Mouse (Mus musculus) forebrain, embryonic 14.5 days (tissue): ENCODE results near the gene Scgb1b20. TPM values are rescaled to one million over a fixed set of nuclear protein-coding genes. Genes with fewer than 3 reads are reported as not detected.
"Not testable (repeated sequence)": the region's sequence is repeated elsewhere in the genome, so short reads cannot be mapped to it uniquely, and the experiment has no call there.

Experiments
- ATAC-seq: fragments of 200-750 bp; cut with Nextera tagmentation; 2 replicates; pipeline ENCODE4 v1.8.0; 2017; ENCODE audit warnings: mild to moderate bottlenecking, moderate library complexity
- DNase-seq: peaks from one replicate; pipeline ENCODE4 v3.0.0-alpha.2; 2015; ENCODE audit warnings: low spot score
- H3K27ac ChIP-seq: fragments of 300-500 bp; sonication (generic); 2 replicates; pipeline ENCODE4 v1.5.1; 2014; ENCODE audit warnings: low read depth, mild to moderate bottlenecking, control low read depth, low read length, moderate library complexity
- H3K27me3 ChIP-seq: fragments of 300-500 bp; sonication (generic); replicated peaks from 2 replicates; pipeline ENCODE4 v1.6.1; 2014; ENCODE audit warnings: low read length, control low read depth, mixed read lengths; ENCODE audit not compliant: control insufficient read depth, insufficient read depth
- H3K36me3 ChIP-seq: fragments of 300-500 bp; sonication (generic); 2 replicates; pipeline ENCODE4 v1.6.1; 2014; ENCODE audit warnings: low read length, control low read depth; ENCODE audit not compliant: control insufficient read depth, insufficient read depth
- H3K4me1 ChIP-seq: fragments of 300-500 bp; sonication (generic); 2 replicates; pipeline ENCODE4 v1.6.1; 2014; ENCODE audit warnings: antibody characterized with exemption, low read length, control low read depth; ENCODE audit not compliant: control insufficient read depth, insufficient read depth
- H3K4me2 ChIP-seq: fragments of 300-500 bp; sonication (generic); 2 replicates; pipeline ENCODE4 v1.6.1; 2014; ENCODE audit warnings: mild to moderate bottlenecking, control low read depth, low read length
- H3K4me3 ChIP-seq: fragments of 300-500 bp; sonication (generic); 2 replicates; pipeline ENCODE4 v1.5.1; 2014; ENCODE audit warnings: low read depth, low read length, control low read depth
- H3K9ac ChIP-seq: fragments of 300-500 bp; sonication (generic); 2 replicates; pipeline ENCODE4 v1.6.1; 2014; ENCODE audit warnings: mild to moderate bottlenecking, low read length, control low read depth, moderate library complexity
- H3K9me3 ChIP-seq: fragments of 300-500 bp; sonication (generic); replicated peaks from 2 replicates; pipeline ENCODE4 v1.6.1; 2016; ENCODE audit warnings: low read length, control low read depth, mixed read lengths; ENCODE audit not compliant: control insufficient read depth
- WGBS: fragments of 180-500 bp; shearing (Covaris S2); extraction: QIAGEN DNeasy Blood & Tissue Kit; methylation state at CpG from one replicate; pipeline ENCODE4 v1.1.7; 2014; 5-methylcytosine and 5-hydroxymethylcytosine counted together
- polyA plus RNA-seq: library from polyadenylated mRNA; unstranded; fragments of >200 nt; fragmentation: Nextera tagmentation; extraction: Ambion mirVana; gene quantifications from 2 replicates; pipeline ENCODE4 v1.2.1, GENCODE M21; 2014

Gene Scgb1b20
- polyA plus RNA-seq = not detected in 2 replicates

GRCm38 (mm10) chr7:33372934-33373333 lies at the start of gene Scgb1b20:
Gene Scgb1b20, plus strand, starts transcription at chr7:33373234.
- not testable (repeated sequence) for H3K4me2 ChIP-seq, H3K9me3 ChIP-seq, DNase-seq, H3K27ac ChIP-seq, ATAC-seq, H3K4me3 ChIP-seq, H3K27me3 ChIP-seq, H3K36me3 ChIP-seq, H3K9ac ChIP-seq, H3K4me1 ChIP-seq
- 85% methylated on average over 4 of the region's 4 CpGs for WGBS

GRCm38 (mm10) chr7:33366222-33366621 lies 6.8 kb upstream of the Scgb1b20 start, which contains the start of gene Scgb2b20:
Gene Scgb2b20, minus strand, starts transcription at chr7:33366322.
- WGBS = 83% methylated on average over 2 of the region's 2 CpGs
- not testable (repeated sequence) for H3K9ac ChIP-seq

GRCm38 (mm10) chr7:33399749-33400148 lies 26.7 kb downstream of the Scgb1b20 start:
- ATAC-seq, H3K27me3 ChIP-seq, H3K9ac ChIP-seq, H3K4me3 ChIP-seq, H3K36me3 ChIP-seq, H3K9me3 ChIP-seq, H3K27ac ChIP-seq, H3K4me1 ChIP-seq, DNase-seq, H3K4me2 ChIP-seq: not testable (repeated sequence)

More at GRCm38 (mm10) chr7:33366222-33366621, 6.8 kb upstream of the Scgb1b20 start, which contains the start of gene Scgb2b20:
- not testable (repeated sequence) for ATAC-seq, H3K27me3 ChIP-seq, H3K36me3 ChIP-seq, H3K4me1 ChIP-seq, DNase-seq, H3K4me3 ChIP-seq, H3K9me3 ChIP-seq, H3K4me2 ChIP-seq, H3K27ac ChIP-seq

- ATAC-seq = no peak
- H3K4me2 ChIP-seq = no peak overlapping the region
- H3K27me3 ChIP-seq = no peaks in the 10 kb centered on the region
- no peak for DNase-seq
- no peaks in the 10 kb centered on the region for H3K4me1 ChIP-seq
- H3K4me3 ChIP-seq = no peak overlapping the region
- WGBS = 73% methylated on average over 1 of the region's 1 CpGs
- no peaks in the 10 kb centered on the region for H3K36me3 ChIP-seq
- no peak overlapping the region for H3K27ac ChIP-seq
- H3K9ac ChIP-seq = no peak overlapping the region
- H3K9me3 ChIP-seq = 0 out of 2 replicates have a peak, but pooled peaks cover 8% of the 10 kb centered on the region
Measured at GRCm38 (mm10) chr7:33401650-33402049, 28.6 kb downstream of the Scgb1b20 start.

GRCm38 (mm10) chr7:33409681-33410080 lies 36.6 kb downstream of the Scgb1b20 start:
- not testable (repeated sequence) for H3K27me3 ChIP-seq, ATAC-seq, DNase-seq

More at GRCm38 (mm10) chr7:33409681-33410080, 36.6 kb downstream of the Scgb1b20 start:
- WGBS = 52% methylated on average over 1 of the region's 1 CpGs
- H3K9me3 ChIP-seq, H3K27ac ChIP-seq, H3K36me3 ChIP-seq, H3K4me3 ChIP-seq, H3K4me2 ChIP-seq, H3K9ac ChIP-seq, H3K4me1 ChIP-seq: not testable (repeated sequence)

Other genes with a start within 250 kb of the Scgb1b20 start
- not detected in 2 replicates for gene Scgb2b18, start 199.4 kb upstream of the Scgb1b20 start, polyA plus RNA-seq
- not detected in 2 replicates for gene Scgb1b18, start 187.7 kb upstream of the Scgb1b20 start, polyA plus RNA-seq
- gene Scgb2b19, start 92.9 kb upstream of the Scgb1b20 start, polyA plus RNA-seq = not detected in 2 replicates
- gene Scgb1b19, start 85.9 kb upstream of the Scgb1b20 start, polyA plus RNA-seq = not detected in 2 replicates
- not detected in 2 replicates for gene Scgb2b20, start 6.9 kb upstream of the Scgb1b20 start, polyA plus RNA-seq
- not detected in 2 replicates for gene Scgb2b21, start 147.2 kb downstream of the Scgb1b20 start, polyA plus RNA-seq